Mouse (Mus musculus) thymus, adult 2 months (tissue): ENCODE measurements around the gene Cep57. TPM values are rescaled to one million over a fixed set of nuclear protein-coding genes. Genes with fewer than 3 reads are reported as not detected.
"Not testable (repeated sequence)": the region's sequence is repeated elsewhere in the genome, so short reads cannot be mapped to it uniquely, and the experiment has no call there.

ENCODE experiments used
- DNase-seq: peaks from one replicate; pipeline ENCODE4 v3.0.0; 2021
- H3K27ac ChIP-seq: fragments of 200-500 bp; 2 replicates; pipeline ENCODE4 v1.5.1; 2012; ENCODE audit warnings: low read length, control low read depth; ENCODE audit not compliant: control insufficient read depth, insufficient read depth
- H3K27me3 ChIP-seq: fragments of 200-500 bp; 2 replicates; pipeline ENCODE4 v1.6.1; 2012; ENCODE audit warnings: mild to moderate bottlenecking, low read length, moderate library complexity, mixed read lengths; ENCODE audit not compliant: control insufficient read depth, insufficient read depth
- H3K36me3 ChIP-seq: fragments of 200-500 bp; 2 replicates; pipeline ENCODE4 v1.6.1; 2012; ENCODE audit warnings: mild to moderate bottlenecking, low read length, moderate library complexity; ENCODE audit not compliant: control insufficient read depth, insufficient read depth
- H3K4me1 ChIP-seq: fragments of 200-500 bp; replicated peaks from 2 replicates; pipeline ENCODE4 v1.6.1; 2012; ENCODE audit warnings: low read length; ENCODE audit not compliant: control insufficient read depth, insufficient read depth
- H3K4me3 ChIP-seq: fragments of 200-500 bp; 2 replicates; pipeline ENCODE4 v1.5.1; 2012; ENCODE audit warnings: mild to moderate bottlenecking, low read length, control low read depth, moderate library complexity; ENCODE audit not compliant: control insufficient read depth, insufficient read depth
- CTCF ChIP-seq: fragments of 200-500 bp; IDR thresholded peaks from 2 replicates; pipeline ENCODE4 v1.5.1; 2012; ENCODE audit warnings: mild to moderate bottlenecking, control low read depth, low read length, moderate library complexity, borderline replicate concordance; ENCODE audit not compliant: control insufficient read depth, poor library complexity, insufficient read depth; ENCODE audit errors: extremely low read depth
- POLR2A ChIP-seq: fragments of 200-500 bp; IDR thresholded peaks from 2 replicates; pipeline ENCODE4 v1.6.1; 2012; ENCODE audit warnings: mild to moderate bottlenecking, low read length, control low read depth, moderate library complexity; ENCODE audit not compliant: control insufficient read depth, poor library complexity, insufficient read depth; ENCODE audit errors: extremely low read depth
- WGBS: fragments of 180-500 bp; shearing (Covaris S2); methylation state at CpG from one replicate; pipeline ENCODE4 v1.1.7; 2018; 5-methylcytosine and 5-hydroxymethylcytosine counted together
- polyA plus RNA-seq: library from polyadenylated mRNA; depleted of rRNA; stranded (reverse); fragments of >200 nt; gene quantifications from 2 replicates; pipeline ENCODE4 v1.2.3, GENCODE M21; 2012

Cep57 gene
- polyA plus RNA-seq, 1 experiment = 27.9 TPM

DNA sequence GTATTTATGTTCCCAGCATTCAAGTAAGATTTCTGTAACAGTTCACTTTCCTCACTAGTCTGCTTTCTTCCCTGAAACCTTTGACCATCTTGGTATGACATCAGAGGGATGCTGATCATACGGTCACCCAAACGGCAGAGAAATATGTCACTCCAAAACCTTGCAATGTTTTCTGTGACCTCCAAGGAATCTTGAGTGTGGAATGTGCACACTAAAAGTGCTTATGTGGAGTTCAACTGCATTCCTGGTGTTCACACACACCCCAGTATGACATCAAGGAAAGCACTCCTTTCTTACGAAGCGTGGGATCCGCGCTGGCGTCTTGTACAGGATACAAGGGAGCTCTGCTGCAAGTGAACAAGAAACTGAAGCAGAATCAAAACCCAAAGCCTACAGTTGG lies 20.1 kb downstream of the Cep57 start:
- peaks cover 66% of the 10 kb centered on the region for H3K36me3 ChIP-seq
- H3K4me1 ChIP-seq = no peaks in the 10 kb centered on the region
- no peak overlapping the region for H3K27ac ChIP-seq
- no peak for TF ChIP-seq CTCF
- no peak for TF ChIP-seq POLR2A
- no peak overlapping the region for H3K4me3 ChIP-seq
- 99% methylated on average over 7 of the region's 7 CpGs for WGBS
- no peaks in the 10 kb centered on the region for H3K27me3 ChIP-seq
- no peak for DNase-seq

DNA sequence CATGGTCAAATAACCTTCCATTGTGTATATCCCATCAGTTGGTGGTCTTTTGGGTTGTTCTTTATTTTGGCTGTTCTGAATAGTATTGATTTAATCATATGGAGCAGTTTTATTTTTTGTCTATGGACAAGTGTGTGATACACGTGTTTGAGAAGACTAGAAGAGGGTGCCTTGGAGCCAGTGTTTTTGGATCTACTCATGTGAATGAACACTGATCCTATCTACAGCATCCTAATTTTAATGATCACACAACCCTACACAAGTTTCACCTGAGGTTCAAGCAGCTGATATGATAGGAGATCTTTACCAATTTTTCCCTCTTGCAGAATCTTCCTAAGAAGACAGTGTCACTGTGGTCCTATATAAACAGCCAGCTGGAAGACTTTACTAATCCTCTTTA lies 22.4 kb downstream of the Cep57 start:
- 92% methylated on average over 1 of the region's 1 CpGs for WGBS
- no peaks in the 10 kb centered on the region for H3K27me3 ChIP-seq
- no peaks in the 10 kb centered on the region for H3K4me1 ChIP-seq
- no peak overlapping the region for H3K4me3 ChIP-seq
- TF ChIP-seq POLR2A (no peak), CTCF (no peak)
- no peak overlapping the region for H3K27ac ChIP-seq
- peaks cover 71% of the 10 kb centered on the region for H3K36me3 ChIP-seq
- no peak for DNase-seq

DNA sequence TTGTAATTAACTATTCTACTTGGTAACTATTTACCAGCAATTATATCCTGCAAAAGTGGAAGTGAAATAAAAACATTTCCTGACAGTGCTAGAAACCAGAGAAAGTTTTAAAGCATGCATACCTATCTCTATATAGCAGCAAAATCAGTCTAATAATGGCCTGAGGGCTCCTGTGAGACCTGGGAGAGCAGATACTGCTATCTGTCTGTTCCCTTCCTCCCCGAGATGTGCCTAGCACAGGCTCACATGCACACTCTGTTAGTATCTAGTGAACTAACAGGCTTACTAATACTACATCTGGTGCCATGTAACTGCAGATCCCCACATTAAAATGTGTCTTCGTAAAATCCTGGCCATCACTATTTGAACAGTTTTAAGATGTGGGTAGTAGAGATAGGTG lies 32.2 kb downstream of the Cep57 start:
- Histone ChIP-seq H3K27ac (no peak overlapping the region), H3K27me3 (no peaks in the 10 kb centered on the region), H3K4me1 (no peaks in the 10 kb centered on the region), H3K4me3 (no peak overlapping the region), H3K36me3 (peaks cover 50% of the 10 kb centered on the region)
- 97% methylated on average over 2 of the region's 2 CpGs for WGBS
- TF ChIP-seq CTCF (no peak), POLR2A (no peak)
- no peak for DNase-seq

DNA sequence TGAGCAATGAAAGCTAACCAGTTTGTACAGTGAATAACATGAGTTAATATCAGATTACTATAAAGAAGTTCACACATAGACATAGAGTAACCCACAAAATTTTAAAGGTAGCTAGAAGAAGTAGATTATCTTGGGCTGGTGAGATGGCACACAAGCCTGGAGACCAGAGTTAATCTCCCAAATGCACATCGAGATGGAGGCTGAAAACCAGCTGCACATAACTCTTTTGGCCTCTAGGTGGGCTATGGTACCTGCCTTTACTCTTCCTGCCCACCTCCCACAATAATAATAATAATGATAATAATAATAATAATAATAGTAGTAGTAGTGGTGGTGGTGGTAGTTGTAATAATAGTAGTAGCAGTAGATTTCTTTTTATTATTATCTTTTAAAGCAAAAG lies 32.6 kb downstream of the Cep57 start:
- Histone ChIP-seq H3K4me1 (no peaks in the 10 kb centered on the region), H3K27ac (no peak overlapping the region), H3K27me3 (no peaks in the 10 kb centered on the region), H3K4me3 (no peak overlapping the region), H3K36me3 (peaks cover 46% of the 10 kb centered on the region)
- TF ChIP-seq CTCF (no peak), POLR2A (no peak)
- no peak for DNase-seq
- WGBS = 90% methylated on average over 1 of the region's 1 CpGs

DNA sequence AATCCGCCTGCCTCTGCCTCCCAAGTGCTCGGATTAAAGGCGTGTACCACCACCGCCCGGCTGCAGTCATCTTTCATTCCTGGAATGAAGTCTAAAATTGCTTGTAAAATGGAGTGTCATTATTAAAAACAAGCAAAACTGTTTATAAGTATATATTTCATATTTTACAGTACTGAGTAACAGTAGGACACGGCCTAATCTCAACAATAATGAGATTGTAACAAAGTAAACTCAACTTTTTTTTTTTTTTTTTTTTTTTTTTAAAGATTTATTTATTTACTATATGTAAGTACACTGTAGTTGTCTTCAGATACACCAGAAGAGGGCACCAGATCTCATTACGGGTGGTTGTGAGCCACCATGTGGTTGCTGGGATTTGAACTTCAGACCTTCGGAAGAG lies 36.0 kb downstream of the Cep57 start:
- H3K27me3 ChIP-seq, H3K4me3 ChIP-seq, DNase-seq, H3K27ac ChIP-seq, H3K4me1 ChIP-seq: not testable (repeated sequence)
- H3K36me3 ChIP-seq = peaks cover 41% of the 10 kb centered on the region
- 96% methylated on average over 8 of the region's 8 CpGs for WGBS

DNA sequence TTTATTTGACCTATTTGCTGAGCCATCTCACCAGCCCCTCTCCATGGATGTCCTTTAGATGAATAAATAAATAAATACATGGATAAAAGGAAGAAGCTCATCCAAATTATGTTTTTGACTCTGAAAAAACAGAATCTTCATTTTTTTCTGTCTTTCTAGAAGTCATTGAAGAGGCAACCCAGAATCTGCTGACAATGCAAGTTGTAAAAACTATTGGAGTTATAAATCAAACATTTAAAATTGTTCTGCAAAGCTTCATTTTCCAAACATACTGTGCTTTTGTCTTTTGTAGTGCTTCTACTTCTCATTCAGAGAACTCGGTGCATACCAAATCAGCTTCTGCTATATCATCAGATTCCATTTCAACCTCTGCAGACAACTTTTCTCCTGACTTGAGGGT lies 44.9 kb downstream of the Cep57 start:
- Histone ChIP-seq H3K36me3 (peaks cover 19% of the 10 kb centered on the region), H3K27ac (no peak overlapping the region), H3K27me3 (no peaks in the 10 kb centered on the region), H3K4me3 (no peak overlapping the region), H3K4me1 (no peaks in the 10 kb centered on the region)
- no peak for DNase-seq
- TF ChIP-seq CTCF (no peak), POLR2A (no peak)
- 98% methylated on average over 1 of the region's 1 CpGs for WGBS

DNA sequence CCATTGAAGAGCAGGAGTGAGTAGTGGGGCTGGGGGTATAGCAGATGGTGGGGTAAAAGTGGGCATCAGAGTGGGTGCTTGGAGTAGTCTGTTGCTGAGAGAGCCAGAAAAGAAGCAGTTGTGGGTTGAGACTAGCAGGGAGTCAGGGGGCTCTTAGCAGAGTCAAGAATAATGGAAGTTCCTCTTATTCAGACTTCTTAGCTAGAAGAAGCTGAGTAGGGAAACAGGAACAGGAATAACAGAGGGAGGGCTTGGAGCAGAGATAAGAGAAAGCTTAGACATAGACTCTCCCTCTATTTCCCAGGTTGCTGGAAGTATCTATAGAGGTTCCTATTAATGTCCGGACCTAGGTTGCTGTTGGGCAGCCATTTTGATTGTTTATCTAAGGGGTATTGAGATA lies 52.2 kb downstream of the Cep57 start:
- no peak for TF ChIP-seq POLR2A
- H3K4me3 ChIP-seq = no peak overlapping the region
- H3K27ac ChIP-seq = no peak overlapping the region
- DNase-seq = no peak
- no peaks in the 10 kb centered on the region for H3K27me3 ChIP-seq
- no peaks in the 10 kb centered on the region for H3K36me3 ChIP-seq
- no peaks in the 10 kb centered on the region for H3K4me1 ChIP-seq
- 97% methylated on average over 1 of the region's 1 CpGs for WGBS

DNA sequence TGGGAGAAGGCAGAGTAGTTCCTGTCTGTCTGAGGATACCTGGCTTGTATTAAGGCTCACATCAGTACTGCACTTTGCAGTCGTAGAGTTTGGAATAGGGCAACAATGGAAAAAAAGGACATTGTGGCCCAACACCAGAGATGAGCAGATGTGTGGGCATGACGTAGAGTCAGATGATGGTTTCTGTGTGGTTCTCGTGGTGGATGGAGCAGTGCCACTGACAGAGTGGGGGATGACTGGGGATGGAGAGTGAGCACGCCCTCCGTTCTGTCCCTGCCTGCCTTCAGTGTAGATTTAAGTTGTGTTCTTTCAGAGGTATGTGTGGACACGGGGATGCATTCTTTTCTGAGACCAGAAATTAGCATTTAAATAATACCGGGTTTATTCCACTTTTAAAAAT lies 60.3 kb downstream of the Cep57 start:
- Histone ChIP-seq H3K36me3 (no peaks in the 10 kb centered on the region; the same call in 1 of the 2 replicates), H3K4me1 (no peaks in the 10 kb centered on the region), H3K27ac (no peak overlapping the region), H3K27me3 (no peaks in the 10 kb centered on the region), H3K4me3 (no peak overlapping the region)
- 79% methylated on average over 7 of the region's 7 CpGs for WGBS
- TF ChIP-seq POLR2A (no peak), CTCF (no peak)
- no peak for DNase-seq
